Mouse (Mus musculus): ENCODE data around the gene Slc20a1. TPM values are rescaled to one million over a fixed set of nuclear protein-coding genes. Genes with fewer than 3 reads are reported as not detected.

The Slc20a1 gene
- polyA plus RNA-seq, 1 experiment from 2014 or later: 47.0 TPM

DNA sequence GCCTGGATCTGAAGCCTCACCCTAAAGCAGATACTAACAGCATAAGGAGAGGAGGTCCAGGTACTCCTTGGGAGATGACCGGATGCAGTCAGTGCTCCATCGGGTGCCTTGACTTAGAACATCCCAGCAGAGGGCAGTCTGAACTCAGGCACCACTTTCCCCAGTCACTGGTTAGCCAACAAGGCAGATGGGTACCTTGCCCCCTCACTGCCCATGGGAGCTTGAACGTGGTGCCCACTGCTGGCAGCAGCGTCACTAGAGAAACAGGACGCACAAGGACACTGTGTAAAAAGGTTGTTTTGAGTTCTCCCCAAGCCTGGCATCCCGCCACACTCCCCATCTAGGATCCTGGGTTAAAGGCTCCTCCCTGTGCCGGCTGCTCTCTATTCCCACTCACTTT is 24.1 kb upstream of the Slc20a1 start:
- WGBS: 37% methylated on average over 7 of the region's 7 CpGs
- no peak overlapping the region for H3K27ac ChIP-seq (replicated peaks; ENCODE audit: low read depth, low read length)
- ATAC-seq (ENCODE audit: insufficient number of reproducible peaks, low FRiP score, low TSS enrichment, low read depth) (no peak), DNase-seq (ENCODE audit: low spot score) (peak; percentile 32)
- H3K4me2 ChIP-seq (ENCODE audit: low read depth, severe bottlenecking): no peak overlapping the region
- H3K4me3 ChIP-seq (ENCODE audit: low read depth, low read length): no peak overlapping the region
- H3K9me3 ChIP-seq (ENCODE audit: control insufficient read depth, low read length): no peaks in the 10 kb centered on the region
- H3K9ac ChIP-seq (ENCODE audit: low read length): no peak overlapping the region
- 0 out of 2 replicates have a peak, but pooled peaks cover 2% of the 10 kb centered on the region for H3K4me1 ChIP-seq (ENCODE audit: control insufficient read depth, insufficient read depth, low read length)
- no peaks in the 10 kb centered on the region for H3K36me3 ChIP-seq (ENCODE audit: control insufficient read depth, insufficient read depth, low read length)
- H3K27me3 ChIP-seq (ENCODE audit: control insufficient read depth, insufficient read depth, low read length): no peaks in the 10 kb centered on the region

DNA sequence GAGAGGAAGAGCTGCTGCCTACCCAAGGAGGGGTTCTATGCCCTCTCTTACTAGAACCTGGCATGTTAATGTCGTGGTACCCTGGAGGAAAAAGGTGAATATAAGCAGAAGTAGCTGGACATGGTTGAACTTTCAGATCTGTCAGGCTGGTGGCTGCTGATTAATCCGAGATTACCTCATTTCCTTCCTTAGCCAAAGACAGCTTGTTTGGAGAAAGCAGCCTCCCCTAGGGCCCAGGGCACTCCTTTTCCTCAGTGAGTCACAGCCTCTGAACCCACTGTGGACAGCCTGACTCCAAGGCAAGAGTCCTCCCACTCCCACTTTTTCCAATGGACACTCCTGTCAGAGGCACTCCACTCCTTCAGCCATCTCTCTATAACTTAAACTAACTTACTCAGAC is 22.9 kb upstream of the Slc20a1 start:
- no peak overlapping the region for H3K9ac ChIP-seq (ENCODE audit: low read length)
- 77% methylated on average over 2 of the region's 2 CpGs for WGBS
- DNase-seq (ENCODE audit: low spot score) (no peak), ATAC-seq (ENCODE audit: insufficient number of reproducible peaks, low FRiP score, low TSS enrichment, low read depth) (no peak)
- no peaks in the 10 kb centered on the region for H3K9me3 ChIP-seq (ENCODE audit: control insufficient read depth, low read length)
- no peak overlapping the region for H3K27ac ChIP-seq (replicated peaks; ENCODE audit: low read depth, low read length)
- H3K36me3 ChIP-seq (ENCODE audit: control insufficient read depth, insufficient read depth, low read length): no peaks in the 10 kb centered on the region
- 0 out of 2 replicates have a peak, but pooled peaks cover 2% of the 10 kb centered on the region for H3K4me1 ChIP-seq (ENCODE audit: control insufficient read depth, insufficient read depth, low read length)
- H3K27me3 ChIP-seq (ENCODE audit: control insufficient read depth, insufficient read depth, low read length): no peaks in the 10 kb centered on the region
- no peak overlapping the region for H3K4me2 ChIP-seq (ENCODE audit: low read depth, severe bottlenecking)
- no peak overlapping the region for H3K4me3 ChIP-seq (ENCODE audit: low read depth, low read length)

DNA sequence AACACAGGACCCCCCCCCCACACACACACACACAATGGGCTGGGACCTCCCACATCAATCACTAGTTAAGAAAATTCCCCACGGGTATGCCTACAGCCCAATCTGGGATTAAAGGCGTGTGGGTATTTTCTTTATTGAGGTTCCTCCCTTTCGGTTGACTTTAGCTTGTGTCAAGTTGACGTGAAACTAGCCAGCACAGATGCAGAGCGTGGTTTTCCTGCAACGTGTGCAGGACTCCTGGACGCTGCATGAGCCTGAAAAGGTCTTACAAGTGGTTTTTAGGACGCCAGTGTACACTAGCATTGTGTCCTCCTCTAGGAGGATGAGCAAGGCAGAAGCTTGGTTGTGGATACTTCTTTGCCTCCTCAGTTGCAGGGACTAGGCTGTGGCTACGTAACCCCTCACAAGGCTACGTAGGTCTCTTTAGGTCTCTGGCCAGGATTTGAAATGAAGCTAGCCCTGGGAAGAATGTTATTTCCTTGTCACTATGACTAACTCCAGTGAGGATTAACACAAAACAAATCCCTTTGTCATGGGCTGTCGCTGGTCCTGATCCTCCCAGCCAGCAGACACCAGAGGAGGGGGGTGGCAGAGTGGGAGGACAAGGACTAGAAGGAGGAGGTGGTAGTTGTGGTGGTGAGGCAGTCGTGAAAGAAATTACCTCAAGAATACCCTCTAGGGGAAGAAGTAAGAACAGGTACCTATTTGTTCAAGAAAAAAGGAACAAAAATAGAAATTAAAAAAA is 21.7 kb upstream of the Slc20a1 start:
- no peak for DNase-seq (ENCODE audit: low spot score)
- 0 out of 2 replicates have a peak, but pooled peaks cover 2% of the 10 kb centered on the region for H3K4me1 ChIP-seq (ENCODE audit: control insufficient read depth, insufficient read depth, low read length)
- no peak overlapping the region for H3K27ac ChIP-seq (replicated peaks; ENCODE audit: low read depth, low read length)
- ATAC-seq (ENCODE audit: insufficient number of reproducible peaks, low FRiP score, low TSS enrichment, low read depth): no peak
- no peak overlapping the region for H3K9ac ChIP-seq (ENCODE audit: low read length)
- 77% methylated on average over 12 of the region's 12 CpGs for WGBS
- H3K4me3 ChIP-seq (ENCODE audit: low read depth, low read length): no peak overlapping the region
- H3K4me2 ChIP-seq (ENCODE audit: low read depth, severe bottlenecking): no peak overlapping the region
- H3K36me3 ChIP-seq (ENCODE audit: control insufficient read depth, insufficient read depth, low read length): no peaks in the 10 kb centered on the region
- H3K27me3 ChIP-seq (ENCODE audit: control insufficient read depth, insufficient read depth, low read length): no peaks in the 10 kb centered on the region
- H3K9me3 ChIP-seq (ENCODE audit: control insufficient read depth, low read length): no peaks in the 10 kb centered on the region

DNA sequence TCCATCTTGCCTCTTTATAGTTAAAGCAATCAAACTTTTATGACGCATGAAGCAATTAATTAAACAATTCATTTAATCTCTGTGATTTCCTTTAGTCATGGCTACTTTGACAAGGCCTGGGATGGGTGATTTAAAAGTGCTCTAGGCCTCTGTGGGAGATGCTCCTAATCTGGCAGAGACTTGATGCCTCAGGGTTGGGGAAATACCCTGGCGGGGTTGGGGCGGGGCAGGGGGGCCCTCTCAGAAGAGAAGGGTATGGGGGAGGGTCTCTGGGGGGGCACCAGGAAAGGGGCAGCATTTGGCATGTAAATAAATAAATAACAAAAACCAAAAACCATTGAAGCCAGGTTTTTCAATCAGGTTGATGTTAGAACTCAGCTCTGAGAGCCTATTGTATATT is 20.9 kb upstream of the Slc20a1 start:
- H3K4me3 ChIP-seq (ENCODE audit: low read depth, low read length): no peak overlapping the region
- WGBS: 46% methylated on average over 3 of the region's 3 CpGs
- no peak overlapping the region for H3K4me2 ChIP-seq (ENCODE audit: low read depth, severe bottlenecking)
- no peak overlapping the region for H3K9ac ChIP-seq (ENCODE audit: low read length)
- 0 out of 2 replicates have a peak, but pooled peaks cover 2% of the 10 kb centered on the region for H3K4me1 ChIP-seq (ENCODE audit: control insufficient read depth, insufficient read depth, low read length)
- no peaks in the 10 kb centered on the region for H3K27me3 ChIP-seq (ENCODE audit: control insufficient read depth, insufficient read depth, low read length)
- ATAC-seq (ENCODE audit: insufficient number of reproducible peaks, low FRiP score, low TSS enrichment, low read depth) (no peak), DNase-seq (ENCODE audit: low spot score) (no peak)
- H3K27ac ChIP-seq (replicated peaks; ENCODE audit: low read depth, low read length): no peak overlapping the region
- H3K9me3 ChIP-seq (ENCODE audit: control insufficient read depth, low read length): no peaks in the 10 kb centered on the region
- no peaks in the 10 kb centered on the region for H3K36me3 ChIP-seq (ENCODE audit: control insufficient read depth, insufficient read depth, low read length)

DNA sequence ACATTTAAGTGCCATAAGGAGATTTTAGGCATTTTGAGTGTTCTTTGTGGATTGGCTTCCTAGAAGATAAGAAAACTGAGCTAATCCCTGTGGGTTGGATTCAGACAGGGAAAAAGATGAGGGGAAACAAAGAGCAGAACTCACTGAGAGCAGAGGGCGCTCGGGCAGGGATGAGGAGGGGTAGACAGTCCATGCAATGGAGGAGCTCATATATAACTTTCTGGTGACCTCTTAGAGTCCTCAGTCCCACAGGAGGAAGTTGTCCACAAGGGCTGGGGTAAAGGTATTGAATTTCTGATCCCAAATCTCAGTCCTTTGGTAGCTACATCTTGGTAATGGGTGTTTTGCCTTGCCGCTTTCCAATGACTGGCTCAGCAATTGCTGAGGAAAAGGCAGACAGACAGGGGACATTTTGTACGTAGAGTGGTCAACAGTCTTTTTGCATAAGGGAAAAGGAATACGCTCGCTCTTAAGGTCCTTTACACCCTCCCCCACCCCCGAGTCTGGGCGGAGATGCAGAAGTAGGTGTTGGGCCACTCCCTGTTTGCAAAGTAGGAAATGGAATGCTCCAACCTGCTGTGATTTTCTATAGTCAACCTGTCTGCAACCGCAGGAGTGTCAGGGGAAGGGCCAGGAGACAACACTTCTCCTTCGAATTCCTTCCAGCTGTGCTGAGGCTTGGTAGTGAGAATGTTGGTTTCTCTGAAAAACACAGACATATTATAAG is 20.2 kb upstream of the Slc20a1 start:
- no peak for ATAC-seq (ENCODE audit: insufficient number of reproducible peaks, low FRiP score, low TSS enrichment, low read depth)
- Histone ChIP-seq H3K9me3 (ENCODE audit: control insufficient read depth, low read length) (no peaks in the 10 kb centered on the region), H3K4me3 (ENCODE audit: low read depth, low read length) (no peak overlapping the region), H3K27me3 (ENCODE audit: control insufficient read depth, insufficient read depth, low read length) (no peaks in the 10 kb centered on the region), H3K36me3 (ENCODE audit: control insufficient read depth, insufficient read depth, low read length) (no peaks in the 10 kb centered on the region), H3K4me2 (ENCODE audit: low read depth, severe bottlenecking) (no peak overlapping the region), H3K9ac (ENCODE audit: low read length) (no peak overlapping the region), H3K27ac (replicated peaks; ENCODE audit: low read depth, low read length) (no peak overlapping the region), H3K4me1 (ENCODE audit: control insufficient read depth, insufficient read depth, low read length) (0 out of 2 replicates have a peak, but pooled peaks cover 2% of the 10 kb centered on the region)
- DNase-seq (ENCODE audit: low spot score): no peak
- 34% methylated on average over 10 of the region's 10 CpGs for WGBS

DNA sequence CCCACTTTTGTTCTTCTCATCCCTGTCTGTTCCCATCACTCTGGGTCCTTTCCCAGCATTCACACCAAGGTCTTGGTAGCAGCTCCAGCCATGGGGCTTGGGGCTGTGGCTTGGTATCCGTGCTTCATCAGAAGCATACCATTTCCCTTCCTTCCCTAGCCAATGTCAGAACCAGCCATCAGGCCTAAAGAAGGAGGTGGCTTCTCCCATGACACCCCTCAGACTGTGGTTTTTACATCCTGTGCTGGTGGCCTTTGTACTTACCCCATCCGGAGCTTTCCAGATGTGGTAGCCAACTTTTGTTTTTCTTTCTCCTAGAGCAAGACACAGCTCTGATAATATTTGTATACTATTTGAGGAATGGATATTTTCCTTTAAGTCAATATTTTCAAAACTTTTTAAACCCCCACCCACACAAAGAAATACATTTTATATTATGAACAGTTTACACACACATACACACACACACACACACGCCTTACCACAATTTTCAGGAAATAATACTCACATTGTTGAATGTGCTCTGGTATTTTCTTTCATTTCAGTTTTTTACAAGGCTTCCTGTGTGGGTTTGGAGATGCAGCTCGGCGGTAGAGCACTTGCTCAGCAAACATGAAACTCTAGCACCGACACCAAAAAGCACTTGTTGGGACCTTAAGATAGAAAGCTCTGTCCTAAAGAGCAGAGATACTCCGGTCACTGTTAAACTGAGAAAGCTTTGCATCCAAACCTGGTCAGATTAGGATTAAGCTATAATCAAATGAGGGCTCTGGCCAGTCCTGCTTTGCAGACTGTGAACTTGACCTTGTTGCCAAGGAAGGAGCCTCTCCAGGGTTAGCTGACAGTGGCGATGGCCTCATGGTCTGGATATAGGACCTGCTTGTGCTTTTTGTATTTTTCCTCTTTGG is 18.4 kb upstream of the Slc20a1 start:
- H3K36me3 ChIP-seq (ENCODE audit: control insufficient read depth, insufficient read depth, low read length): no peaks in the 10 kb centered on the region
- ATAC-seq (ENCODE audit: insufficient number of reproducible peaks, low FRiP score, low TSS enrichment, low read depth) (no peak), DNase-seq (ENCODE audit: low spot score) (no peak)
- no peaks in the 10 kb centered on the region for H3K9me3 ChIP-seq (ENCODE audit: control insufficient read depth, low read length)
- no peak overlapping the region for H3K9ac ChIP-seq (ENCODE audit: low read length)
- H3K4me2 ChIP-seq (ENCODE audit: low read depth, severe bottlenecking): no peak overlapping the region
- H3K27me3 ChIP-seq (ENCODE audit: control insufficient read depth, insufficient read depth, low read length): no peaks in the 10 kb centered on the region
- H3K4me3 ChIP-seq (ENCODE audit: low read depth, low read length): no peak overlapping the region
- H3K27ac ChIP-seq (replicated peaks; ENCODE audit: low read depth, low read length): no peak overlapping the region
- WGBS: 83% methylated on average over 8 of the region's 8 CpGs
- H3K4me1 ChIP-seq (ENCODE audit: control insufficient read depth, insufficient read depth, low read length): 0 out of 2 replicates have a peak, but pooled peaks cover 2% of the 10 kb centered on the region

DNA sequence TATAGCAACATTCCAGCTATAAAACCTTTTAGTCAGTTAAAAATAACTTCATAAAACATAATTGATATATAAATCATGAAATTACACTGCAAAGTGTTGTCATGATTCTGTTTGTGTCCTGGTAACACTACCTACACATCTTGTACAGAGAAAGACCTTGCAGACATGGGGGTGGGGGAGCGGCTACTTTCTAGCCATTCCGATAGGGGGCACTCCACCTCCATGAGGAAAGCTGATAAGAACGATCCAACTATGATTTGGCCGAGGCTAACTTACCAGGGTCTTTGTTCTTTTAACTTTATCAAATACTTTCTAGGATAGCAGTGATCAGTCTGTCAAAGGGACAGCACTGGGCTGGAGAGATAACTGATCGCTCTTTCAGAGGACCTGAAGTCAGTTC is 17.1 kb upstream of the Slc20a1 start:
- 0 out of 2 replicates have a peak, but pooled peaks cover 2% of the 10 kb centered on the region for H3K4me1 ChIP-seq (ENCODE audit: control insufficient read depth, insufficient read depth, low read length)
- no peak overlapping the region for H3K27ac ChIP-seq (replicated peaks; ENCODE audit: low read depth, low read length)
- WGBS: 91% methylated on average over 5 of the region's 5 CpGs
- no peak for DNase-seq (ENCODE audit: low spot score)
- H3K9ac ChIP-seq (ENCODE audit: low read length): no peak overlapping the region
- ATAC-seq (ENCODE audit: insufficient number of reproducible peaks, low FRiP score, low TSS enrichment, low read depth): no peak
- no peaks in the 10 kb centered on the region for H3K9me3 ChIP-seq (ENCODE audit: control insufficient read depth, low read length)
- no peak overlapping the region for H3K4me3 ChIP-seq (ENCODE audit: low read depth, low read length)
- H3K36me3 ChIP-seq (ENCODE audit: control insufficient read depth, insufficient read depth, low read length): no peaks in the 10 kb centered on the region
- H3K27me3 ChIP-seq (ENCODE audit: control insufficient read depth, insufficient read depth, low read length): no peaks in the 10 kb centered on the region
- H3K4me2 ChIP-seq (ENCODE audit: low read depth, severe bottlenecking): no peak overlapping the region

DNA sequence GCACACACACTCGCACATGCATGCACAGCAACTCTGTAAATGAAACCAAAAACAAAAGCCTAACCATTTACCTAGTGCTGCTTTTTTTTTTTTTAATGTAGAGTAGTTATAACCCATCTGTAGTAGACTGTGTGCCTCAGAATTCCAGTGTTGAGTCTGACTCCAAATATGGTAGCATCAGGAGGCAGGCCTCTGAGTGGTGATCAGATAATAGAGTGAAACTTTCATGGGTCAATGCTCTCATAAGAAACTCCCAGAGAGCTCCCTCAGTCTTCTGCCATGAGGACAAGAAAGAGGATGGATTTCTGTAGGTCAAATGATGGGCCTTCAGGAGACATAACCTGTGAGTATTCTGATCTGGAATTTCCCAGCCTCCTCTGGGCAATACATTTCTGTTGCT is 16.2 kb upstream of the Slc20a1 start:
- no peak overlapping the region for H3K4me3 ChIP-seq (ENCODE audit: low read depth, low read length)
- H3K27ac ChIP-seq (replicated peaks; ENCODE audit: low read depth, low read length): no peak overlapping the region
- 86% methylated on average over 1 of the region's 1 CpGs for WGBS
- no peak overlapping the region for H3K4me2 ChIP-seq (ENCODE audit: low read depth, severe bottlenecking)
- no peak for DNase-seq (ENCODE audit: low spot score)
- no peaks in the 10 kb centered on the region for H3K9me3 ChIP-seq (ENCODE audit: control insufficient read depth, low read length)
- ATAC-seq (ENCODE audit: insufficient number of reproducible peaks, low FRiP score, low TSS enrichment, low read depth): no peak
- 0 out of 2 replicates have a peak, but pooled peaks cover 2% of the 10 kb centered on the region for H3K4me1 ChIP-seq (ENCODE audit: control insufficient read depth, insufficient read depth, low read length)
- no peaks in the 10 kb centered on the region for H3K36me3 ChIP-seq (ENCODE audit: control insufficient read depth, insufficient read depth, low read length)
- no peaks in the 10 kb centered on the region for H3K27me3 ChIP-seq (ENCODE audit: control insufficient read depth, insufficient read depth, low read length)
- H3K9ac ChIP-seq (ENCODE audit: low read length): no peak overlapping the region
